Mouse (Mus musculus) G1E-ER4 (cell line): ENCODE data around the gene Ankmy1. TPM values are rescaled to one million over a fixed set of nuclear protein-coding genes. Genes with fewer than 3 reads are reported as not detected.

Experiments
- GATA1 ChIP-seq: IDR thresholded peaks from one replicate; pipeline ENCODE4 v1.8.0; 2012; ENCODE audit warnings: low read length, inconsistent platforms
- polyA plus RNA-seq: library from polyadenylated mRNA; stranded (reverse); fragments of >175 nt; gene quantifications from 2 replicates; pipeline ENCODE4 v1.2.3, GENCODE M21; 2012

Gene Ankmy1
- polyA plus RNA-seq, 1 experiment, result 0.04 TPM

DNA sequence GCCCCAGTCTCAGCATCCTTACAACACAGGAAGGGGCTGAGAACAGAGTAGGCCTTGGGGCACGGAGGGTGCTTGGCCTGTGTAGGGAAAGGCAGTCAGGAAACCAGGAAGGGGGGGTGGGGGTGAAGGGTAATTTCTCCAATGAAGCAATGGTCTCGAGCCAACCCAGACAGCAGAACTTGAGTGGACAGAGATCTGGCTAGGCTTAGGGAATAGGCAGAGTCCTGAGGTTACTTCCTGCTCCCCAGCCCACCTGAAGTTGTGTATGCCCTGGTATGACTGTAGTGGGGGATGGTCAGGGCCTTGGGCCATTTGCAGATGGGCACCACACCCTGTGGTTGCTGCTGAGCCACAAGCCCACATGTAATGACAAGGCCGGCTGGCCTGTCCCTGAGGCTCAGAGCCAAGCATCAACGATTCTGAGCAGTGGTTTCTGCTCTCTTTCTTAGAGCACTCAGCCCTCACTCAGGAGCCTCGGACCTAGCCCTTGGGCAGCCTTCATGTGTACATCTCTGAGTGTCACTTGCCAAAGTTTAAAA, 86.9 kb downstream of the Ankmy1 start:
- no peak for TF ChIP-seq GATA1

DNA sequence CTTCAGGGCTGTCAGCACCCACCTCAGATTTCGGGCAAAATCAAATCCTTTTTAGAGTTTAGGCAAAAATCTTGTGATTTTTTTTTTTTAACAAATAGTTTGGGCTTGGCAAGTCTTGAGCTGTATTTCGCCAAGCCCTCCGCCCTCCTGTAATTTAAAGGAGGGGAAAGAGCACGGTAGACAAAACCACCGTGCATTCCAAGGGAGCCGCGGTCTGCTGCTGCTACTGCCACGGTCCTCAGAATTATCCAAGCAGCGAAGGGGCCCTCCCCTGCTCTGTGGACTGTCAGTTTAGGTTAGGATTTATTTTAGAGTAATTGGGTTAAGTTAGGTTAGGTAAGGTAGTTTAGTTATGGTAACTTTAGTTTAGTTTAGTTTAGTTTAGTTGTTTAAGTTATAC, 87.6 kb downstream of the Ankmy1 start:
- no peak for TF ChIP-seq GATA1

DNA sequence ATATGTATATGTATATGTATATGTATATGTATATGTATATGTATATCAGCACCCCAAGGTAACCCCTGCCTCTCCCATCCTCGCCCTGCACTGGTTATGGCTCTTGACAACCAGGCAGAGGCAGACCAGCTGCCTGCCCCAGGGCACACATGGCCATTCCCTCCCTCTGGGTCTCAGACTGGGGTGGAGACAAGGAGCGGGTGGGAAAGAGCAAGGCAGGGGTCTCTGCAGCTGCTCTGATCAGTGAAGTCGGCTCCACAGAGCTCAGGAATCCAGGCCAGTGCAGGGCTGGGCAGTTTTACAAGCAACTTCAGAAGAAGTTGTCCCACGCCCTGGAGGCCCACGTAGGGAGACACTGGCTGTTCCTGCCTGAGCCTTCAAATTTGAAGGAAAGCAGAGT, 88.4 kb downstream of the Ankmy1 start:
- TF ChIP-seq GATA1, result no peak

Other genes starting within 250 kb of the Ankmy1 start
- not detected in 2 replicates for gene Gpc1, start 71.3 kb downstream of the Ankmy1 start, polyA plus RNA-seq
- 18.5 and 21.0 TPM in 2 replicates for gene Dusp28, start 4.1 kb upstream of the Ankmy1 start, polyA plus RNA-seq
- 228 and 322 TPM in 2 replicates for gene Rnpepl1, start 7.9 kb upstream of the Ankmy1 start, polyA plus RNA-seq
- gene Capn10, start 31.5 kb upstream of the Ankmy1 start, polyA plus RNA-seq, result 46.7 and 49.4 TPM in 2 replicates
- gene Gpr35, start 48.0 kb upstream of the Ankmy1 start, polyA plus RNA-seq, result 0.02 TPM in 1 of 2 replicates, not detected in the other
- gene Aqp12, start 103.4 kb upstream of the Ankmy1 start, polyA plus RNA-seq, result not detected in 2 replicates
- gene Kif1a, start 199.0 kb upstream of the Ankmy1 start, polyA plus RNA-seq, result not detected in 2 replicates
- not detected in 2 replicates for gene Agxt, start 232.3 kb upstream of the Ankmy1 start, polyA plus RNA-seq